Mouse (Mus musculus): ENCODE measurements around the gene Gm11639.
"Not testable (repeated sequence)": the region's sequence is repeated elsewhere in the genome, so short reads cannot be mapped to it uniquely, and the experiment has no call there.

Gm11639 gene

DNA sequence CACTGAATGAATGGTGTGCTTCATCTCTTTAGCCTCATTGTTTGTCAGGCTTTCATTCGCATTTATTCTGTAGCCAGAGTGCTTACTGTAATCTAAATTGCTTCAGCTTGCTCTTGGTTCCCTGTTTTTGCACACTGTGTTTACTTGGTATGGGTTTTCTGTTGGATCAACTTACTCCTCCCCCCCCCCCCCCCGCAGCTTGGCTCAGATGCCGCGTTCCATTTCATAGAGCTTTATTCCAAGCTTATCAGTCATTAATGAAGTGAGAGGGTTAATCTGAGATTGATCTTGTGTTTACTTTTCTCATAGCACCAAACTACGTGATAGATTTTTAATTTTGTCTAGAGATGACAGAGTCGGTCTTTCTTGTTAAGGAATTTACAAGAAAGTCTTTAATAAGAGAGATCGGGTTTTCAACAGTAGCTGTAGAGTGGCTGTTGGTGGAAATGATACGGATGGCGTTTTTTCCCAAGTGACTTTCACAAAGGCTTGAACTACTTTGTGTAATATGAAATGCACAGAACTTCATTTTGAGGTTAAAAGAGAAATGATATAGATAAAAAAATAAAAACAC, 59.6 kb downstream of the Gm11639 start:
- DNase-seq, result no peak

DNA sequence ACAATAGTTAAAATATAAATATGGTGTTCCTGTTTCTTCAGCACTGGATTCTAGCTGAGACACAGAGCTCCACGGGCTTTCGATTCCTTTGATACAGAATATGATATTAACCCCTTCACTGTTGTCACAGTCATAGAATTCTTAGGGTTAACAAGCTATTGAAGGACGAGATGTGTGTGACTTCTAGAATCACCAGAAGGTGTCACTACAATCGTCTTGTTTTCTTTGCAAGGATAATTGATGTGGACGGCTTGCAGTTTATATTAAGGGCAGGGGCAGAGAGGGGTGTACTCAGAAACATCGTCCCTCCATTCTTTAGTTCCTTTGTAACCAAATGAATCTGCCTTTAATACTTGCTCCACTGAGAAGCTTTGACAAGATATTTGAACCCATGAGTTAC, 80.3 kb downstream of the Gm11639 start:
- DNase-seq, result no peak

DNA sequence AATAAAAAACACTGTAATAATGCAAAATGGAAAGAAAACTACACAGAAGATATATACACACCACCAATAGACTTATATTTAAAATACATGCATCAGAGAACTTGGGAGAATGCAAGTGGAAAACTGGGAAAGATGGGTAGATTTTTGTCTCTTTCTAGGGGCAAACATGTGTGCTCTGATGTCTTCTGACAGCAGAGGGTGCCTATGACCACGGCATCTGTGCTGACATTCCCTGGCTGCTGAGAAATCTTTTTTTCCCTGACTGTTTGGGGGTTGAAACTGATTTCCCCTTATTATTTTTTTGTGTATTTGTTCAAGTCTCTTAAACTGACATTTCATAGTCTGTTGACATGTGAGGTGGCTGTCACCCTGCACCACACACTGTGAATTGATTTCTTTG, 81.6 kb downstream of the Gm11639 start:
- DNase-seq, result no peak

DNA sequence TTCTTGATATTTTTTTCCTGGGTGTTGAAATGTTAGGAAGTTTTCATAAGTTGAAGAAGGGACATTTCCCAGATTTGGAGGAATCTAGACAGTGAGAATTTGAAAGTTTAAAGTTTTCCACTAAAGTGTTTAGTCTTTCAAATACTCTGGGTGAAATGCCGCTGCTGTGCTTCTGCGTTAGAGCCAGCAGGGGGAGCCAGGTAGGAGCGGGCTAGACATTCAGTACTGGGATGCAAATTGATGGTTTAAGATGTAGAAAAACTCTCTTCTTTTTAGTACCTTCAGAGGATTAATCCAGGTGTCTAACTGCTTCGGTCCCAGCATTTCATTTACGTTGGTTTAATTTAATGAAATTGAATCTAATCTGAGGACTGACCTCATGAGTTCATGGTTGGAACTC, 82.6 kb downstream of the Gm11639 start:
- DNase-seq, result no peak

DNA sequence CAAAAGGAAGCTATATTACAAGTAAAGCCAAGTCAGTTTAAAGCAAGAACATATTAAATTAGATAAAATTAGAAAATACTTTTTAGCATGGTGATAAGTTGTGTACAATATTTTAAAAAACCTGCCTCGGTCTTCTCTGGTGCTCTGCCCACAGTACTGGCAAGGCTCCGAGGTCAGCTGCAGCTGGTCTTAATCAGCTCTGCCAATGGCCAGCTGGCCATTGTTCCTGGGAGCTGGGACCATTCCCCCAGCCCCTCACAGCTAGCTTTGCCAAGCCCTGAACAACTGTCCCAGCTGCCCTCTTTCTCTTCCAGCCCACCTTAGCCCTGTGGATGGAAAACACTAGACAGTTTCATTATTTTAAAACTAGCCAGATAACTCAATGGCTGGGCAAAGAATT, 93.3 kb downstream of the Gm11639 start:
- no peak for DNase-seq

DNA sequence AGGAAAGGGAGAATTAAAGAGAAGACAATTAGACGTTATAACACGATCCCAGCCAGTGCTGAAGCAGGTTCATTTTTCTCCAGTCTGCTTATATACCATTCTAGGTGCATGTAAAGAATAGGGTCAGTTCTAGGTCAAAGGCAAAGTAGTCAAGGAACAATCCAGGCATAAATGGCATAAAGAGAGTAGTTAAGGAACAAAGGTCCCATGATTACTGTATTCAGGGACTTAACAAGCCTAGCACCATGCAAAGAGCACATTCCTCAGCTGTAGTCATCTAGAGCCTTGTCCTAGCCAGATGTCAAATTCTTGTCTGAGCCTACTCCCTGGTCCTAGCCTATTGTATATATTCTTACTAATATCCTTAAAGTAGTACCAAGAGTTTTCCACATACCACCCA, 259.2 kb downstream of the Gm11639 start:
- DNase-seq, result no peak

DNA sequence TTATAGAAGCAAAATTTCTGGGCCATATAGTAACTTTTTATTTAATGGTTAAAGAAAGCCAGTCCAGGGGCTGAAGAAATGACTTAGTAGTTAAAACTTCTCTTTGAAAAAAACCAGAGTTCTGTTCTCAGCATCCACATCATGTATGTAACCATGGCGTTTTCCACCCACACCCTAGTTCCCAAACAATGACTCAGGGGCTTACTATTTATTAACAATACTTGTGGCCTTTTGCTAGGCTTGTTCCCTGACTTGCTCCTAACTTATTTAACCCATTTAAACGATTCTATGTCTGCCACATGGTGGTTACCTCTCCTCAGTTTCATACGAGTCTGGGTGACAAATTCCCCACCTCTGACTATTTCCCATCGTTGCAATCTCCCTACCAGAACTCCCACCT, 266.8 kb downstream of the Gm11639 start:
- DNase-seq, result no peak

DNA sequence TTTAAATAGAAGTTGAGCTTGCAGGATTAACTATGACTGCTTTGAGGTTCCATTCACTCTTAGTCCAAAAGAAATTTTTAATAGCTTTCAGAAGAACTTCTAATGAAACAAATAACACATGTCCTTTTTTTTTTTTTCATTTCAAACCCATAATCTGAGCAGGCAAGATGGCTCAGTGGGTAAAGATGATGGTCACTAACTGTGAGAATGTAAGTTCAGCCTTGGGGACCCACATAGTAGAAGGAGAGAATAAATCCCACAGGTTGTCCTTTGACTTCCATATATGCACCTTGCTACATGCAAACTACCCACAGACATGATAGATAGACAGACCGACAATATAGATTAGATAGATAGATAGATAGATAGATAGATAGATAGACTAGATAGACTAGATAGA, 282.4 kb downstream of the Gm11639 start:
- no peak for DNase-seq

DNA sequence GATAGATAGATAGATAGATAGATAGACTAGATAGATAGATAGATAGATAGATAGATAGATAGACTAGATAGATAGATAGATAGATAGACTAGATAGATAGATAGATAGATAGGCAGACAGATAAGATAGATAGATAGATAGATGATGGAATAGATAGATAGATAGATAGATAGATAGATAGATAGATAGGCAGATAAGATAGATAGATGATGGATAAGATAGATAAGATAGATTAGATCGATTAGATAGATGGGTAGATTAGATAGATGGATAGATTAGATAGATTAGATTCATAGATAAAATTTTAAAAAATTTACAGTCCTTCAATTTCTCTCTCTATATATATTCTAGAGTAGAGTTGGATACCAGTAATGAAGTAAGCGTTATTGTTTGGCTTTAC, 282.9 kb downstream of the Gm11639 start:
- no peak for DNase-seq

DNA sequence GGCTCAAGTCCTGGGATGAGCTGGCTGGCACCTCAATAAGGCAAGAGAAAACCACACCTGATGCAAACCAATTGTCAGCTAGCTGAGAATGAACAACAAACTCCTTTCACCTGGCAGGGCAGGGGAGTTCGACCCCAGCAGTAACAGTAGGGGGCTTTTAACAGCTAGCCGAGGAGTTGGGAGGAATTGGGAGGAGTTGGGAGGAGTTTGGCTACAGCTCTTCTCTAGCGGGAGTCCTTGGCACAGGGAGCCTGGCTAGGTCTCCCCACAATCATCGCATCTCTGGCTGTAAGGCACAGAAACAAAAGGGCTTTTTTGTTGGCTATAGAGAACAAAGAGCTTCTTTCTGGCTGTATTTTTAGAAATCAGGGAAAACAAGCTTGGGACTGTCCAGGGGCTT, 285.8 kb downstream of the Gm11639 start:
- DNase-seq, result peak; percentile 1

DNA sequence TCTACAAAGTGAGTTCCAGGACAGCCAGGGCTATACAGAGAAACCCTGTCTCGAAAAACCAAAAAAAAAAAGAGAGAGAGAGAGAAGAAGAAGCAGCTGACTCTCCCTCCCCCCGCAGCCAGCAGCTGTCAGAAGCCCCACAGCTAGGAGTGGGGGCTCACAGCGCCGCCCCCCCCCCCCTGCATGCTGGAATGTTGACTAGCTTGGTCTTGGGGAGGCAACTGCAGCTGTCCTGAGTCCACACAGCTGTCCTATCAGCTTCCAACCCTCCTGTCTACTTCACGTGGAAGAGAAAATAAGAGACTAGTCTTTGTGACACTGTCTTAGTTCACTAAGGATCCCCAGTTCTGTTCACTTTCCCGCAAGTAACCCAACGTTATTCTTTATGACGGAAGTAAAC, 287.0 kb downstream of the Gm11639 start:
- DNase-seq, result no peak

DNA sequence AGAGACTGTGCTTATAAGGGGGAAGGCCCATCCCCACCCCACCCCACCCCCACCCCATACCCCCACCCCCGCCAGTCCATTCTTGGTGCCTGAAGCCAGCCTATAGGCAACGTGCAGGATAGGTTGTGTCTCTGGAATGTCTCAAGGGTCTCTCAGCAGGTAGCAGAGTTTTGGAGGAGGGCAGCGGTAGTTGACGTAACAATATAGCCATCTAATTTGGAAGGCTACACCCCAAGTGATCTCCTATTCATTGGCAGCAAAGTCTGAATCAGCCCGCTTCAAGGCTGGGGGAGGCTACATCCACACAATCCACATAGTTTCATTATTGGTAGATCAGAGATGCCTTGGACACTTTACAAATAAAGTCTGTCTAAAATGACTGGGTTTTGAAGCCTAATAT, 292.5 kb downstream of the Gm11639 start:
- DNase-seq, result no peak

DNA sequence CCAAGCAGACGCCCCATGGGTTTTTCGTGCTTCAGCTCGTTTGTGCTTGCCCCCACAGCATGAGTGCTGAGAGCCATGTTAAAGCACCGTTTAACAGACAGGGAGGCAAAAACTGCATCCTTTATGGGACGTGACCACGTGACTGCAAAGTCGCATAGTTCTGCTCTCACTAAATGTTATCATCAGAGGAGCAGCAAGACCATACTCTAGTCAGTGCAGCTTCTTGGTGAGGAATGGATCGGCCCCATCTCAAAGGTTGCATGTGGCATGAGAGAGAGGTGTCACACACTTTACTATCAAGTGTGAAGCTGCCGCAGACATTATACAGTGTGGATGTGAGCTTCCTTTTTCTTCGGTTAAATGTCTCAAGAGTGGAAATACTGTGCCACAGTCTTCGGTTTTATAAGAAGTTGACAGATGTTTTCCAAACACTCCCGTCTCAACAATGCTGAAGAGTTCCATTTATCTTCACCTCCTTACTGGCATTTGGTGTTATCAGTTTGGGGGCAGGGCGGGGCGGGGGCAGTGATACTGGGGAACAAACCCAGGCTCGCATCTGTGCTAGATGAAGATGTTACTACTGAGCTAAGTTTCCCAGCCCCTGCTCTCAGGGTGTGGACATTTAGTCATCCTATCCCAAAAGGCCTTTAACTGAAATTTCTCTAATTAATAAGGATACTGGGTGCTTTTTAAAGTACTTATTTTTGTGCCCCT, 296.0 kb downstream of the Gm11639 start:
- no peak for DNase-seq

DNA sequence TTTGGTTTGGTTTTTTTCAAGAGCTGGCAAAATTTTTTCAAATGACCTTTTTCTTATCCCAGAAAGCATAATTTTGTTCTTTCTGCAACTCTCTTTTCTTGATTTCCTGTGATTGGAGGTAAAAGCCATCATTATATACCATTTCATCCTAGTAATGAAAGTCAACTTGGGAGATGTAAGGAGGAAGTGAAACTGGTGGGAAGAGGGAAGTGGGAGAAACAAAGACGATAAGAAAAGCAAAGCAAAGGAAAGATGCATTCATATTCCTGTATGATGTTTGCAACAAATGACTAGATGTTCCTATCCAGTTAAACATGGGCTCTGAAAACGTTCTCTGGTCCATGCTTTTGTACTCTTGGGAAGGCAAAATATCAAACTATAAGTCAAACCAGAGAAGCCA, 323.7 kb downstream of the Gm11639 start:
- no peak for DNase-seq

DNA sequence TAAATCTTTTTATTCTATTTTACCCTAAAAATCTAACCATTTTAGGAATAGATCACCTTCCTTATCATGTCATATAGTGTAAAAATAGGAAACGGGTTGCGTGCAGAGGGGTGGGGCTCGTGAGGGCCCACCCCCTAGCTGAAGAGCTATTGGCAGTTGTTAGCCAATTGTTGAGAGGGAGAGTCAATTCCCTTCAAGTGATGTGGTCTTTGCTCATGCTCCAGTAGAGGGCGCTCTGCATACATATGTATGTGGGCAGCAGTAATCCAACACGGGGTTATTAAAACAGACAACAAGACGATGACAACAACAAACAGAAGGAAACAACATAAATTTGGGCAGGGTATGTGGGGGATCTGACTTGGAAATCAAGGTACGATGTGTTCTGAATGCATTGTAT, 335.6 kb downstream of the Gm11639 start:
- no peak for DNase-seq

DNA sequence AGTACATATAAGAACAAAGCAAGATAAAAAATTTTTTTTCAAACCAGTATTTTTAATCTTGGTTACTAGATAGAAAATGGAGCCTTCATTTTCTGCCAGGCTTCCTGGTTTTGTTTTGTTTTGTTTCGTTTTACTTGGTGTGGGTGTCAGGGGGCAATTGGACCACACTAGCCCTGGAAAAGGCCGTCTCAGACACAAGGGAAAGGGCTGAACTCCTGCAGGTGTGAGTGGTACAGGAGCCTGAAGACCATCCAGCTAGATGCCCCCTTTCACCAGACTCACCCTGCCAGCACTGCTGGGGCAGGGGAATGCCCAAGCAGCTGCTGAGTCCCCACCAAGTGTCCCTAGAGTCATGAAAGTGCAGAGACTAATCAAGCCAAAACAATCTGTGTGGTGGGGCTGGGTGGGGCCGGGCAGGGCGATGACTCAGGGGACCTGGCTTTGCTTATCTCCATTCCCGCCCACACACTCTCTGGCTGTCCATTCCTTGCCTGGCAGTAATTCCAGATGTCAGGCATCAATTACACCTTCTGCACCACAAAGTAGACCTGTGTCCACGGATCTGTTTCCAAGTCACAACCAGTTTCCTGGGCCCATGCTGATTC, 343.3 kb downstream of the Gm11639 start:
- no peak for DNase-seq

DNA sequence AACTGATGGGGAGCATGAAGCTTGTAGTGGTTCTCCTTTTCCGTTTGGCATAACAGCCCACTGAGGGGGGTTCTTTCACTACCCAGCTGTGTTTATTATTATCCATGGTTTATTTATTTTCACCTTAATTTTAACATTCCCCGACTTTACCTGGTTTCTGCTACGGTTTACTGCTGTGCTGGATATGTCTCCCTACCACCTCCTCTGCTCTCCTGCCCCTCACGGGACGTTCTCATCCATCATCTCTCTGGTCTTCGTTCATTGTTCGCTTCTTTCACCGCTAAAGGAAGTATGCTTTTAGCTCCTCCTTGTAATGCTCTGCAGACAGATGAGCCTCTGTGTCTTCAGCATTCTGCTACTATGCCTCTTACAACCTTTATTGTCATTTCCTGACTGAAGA, 344.0 kb downstream of the Gm11639 start:
- no peak for DNase-seq

DNA sequence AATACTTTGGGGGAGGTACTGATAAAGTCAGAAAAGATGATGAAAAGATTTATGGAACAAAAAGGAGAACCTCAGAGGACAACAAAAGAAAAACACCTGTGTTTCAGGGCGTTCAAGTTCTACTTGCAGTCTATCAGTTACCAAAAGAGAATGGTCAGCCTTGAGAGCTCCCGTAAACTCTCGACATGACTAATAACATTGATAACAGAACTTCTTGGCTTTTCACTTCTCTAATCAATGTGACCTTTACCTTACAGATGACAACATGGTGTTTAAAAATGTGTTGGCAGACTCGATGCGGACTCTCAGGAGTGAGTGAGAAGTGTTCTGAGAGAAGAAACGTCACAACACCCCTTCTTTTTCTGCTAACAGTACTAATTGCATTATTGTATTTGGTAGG, 344.7 kb downstream of the Gm11639 start:
- no peak for DNase-seq

DNA sequence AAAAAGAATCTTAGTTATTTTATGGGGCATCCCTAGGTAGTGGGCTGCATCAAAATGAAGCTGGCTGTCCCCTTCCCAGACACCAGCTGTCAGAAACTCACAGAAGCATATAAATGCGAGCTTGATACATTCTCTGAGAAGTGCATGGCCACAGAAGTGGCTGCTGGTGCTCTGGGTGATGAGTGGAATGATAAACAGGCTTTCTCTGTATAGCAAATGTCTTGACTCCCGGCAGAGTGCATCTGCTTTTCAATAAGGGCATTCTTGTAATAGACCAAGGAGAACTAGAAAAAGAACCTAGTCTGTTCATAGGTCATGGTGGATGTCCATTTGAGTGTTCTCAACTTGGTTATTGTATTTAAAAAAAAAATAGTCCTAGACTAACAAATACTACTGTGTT, 345.6 kb downstream of the Gm11639 start:
- no peak for DNase-seq

DNA sequence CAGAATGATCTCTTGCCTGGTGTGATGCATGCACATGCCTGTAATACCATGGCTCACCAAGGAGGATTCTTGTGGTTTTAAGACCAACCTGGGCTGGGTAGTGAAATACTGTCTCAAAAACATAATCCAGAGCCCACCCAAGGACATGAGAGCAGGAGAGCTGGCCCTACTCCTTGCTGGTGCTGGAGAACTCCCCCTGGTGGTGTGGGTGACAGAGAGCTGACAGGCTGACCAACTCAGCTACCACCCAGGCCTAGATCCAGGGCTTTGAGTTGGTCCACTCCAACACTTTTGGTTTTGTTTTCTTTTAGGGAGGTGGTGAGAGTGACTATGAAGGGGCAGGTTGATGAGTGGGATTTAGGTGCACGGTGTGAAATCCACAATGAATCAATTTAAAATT, 349.6 kb downstream of the Gm11639 start:
- no peak for DNase-seq

DNA sequence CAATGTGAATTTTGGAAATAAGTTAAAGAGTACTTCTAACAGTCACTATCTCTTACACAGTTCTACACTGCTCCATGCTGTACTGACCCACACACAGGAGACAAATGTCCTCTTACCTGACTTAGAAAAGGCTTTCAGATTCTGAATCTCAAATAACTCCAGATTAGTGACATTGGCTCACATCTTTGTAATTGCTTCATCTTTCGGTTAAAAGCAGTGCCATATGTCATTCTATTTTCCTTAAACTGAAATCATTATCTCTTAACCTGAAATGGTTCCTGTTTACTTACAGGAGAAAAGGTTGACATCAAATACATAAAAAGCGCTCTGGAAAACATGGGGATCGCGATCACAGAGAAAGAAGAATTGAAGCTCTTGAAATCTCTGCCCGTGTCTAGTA, 377.8 kb downstream of the Gm11639 start, which contains the start of gene Efcab3:
Gene Efcab3, plus strand, starts transcription at position 301 of the 400 bp plus-strand sequence.
- DNase-seq, result no peak

DNA sequence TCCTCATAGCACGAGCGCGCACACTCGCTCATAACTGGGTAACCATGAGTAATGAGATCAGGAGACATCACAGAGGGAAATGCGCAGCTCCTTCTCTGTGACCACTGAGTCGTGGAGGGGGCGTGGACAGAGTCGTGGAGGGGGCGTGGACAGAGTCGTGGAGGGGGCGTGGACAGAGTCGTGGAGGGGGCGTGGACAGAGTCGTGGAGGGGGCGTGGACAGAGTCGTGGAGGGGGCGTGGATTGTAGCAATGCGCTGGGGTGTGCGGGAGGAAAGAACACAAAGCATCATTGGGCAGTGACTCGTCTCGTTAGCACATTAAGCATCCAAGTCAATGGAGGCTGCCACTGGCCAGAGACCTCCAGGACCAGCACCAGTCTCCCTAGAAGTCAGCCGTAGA, 426.9 kb downstream of the Gm11639 start:
- DNase-seq, result not testable (repeated sequence)

DNA sequence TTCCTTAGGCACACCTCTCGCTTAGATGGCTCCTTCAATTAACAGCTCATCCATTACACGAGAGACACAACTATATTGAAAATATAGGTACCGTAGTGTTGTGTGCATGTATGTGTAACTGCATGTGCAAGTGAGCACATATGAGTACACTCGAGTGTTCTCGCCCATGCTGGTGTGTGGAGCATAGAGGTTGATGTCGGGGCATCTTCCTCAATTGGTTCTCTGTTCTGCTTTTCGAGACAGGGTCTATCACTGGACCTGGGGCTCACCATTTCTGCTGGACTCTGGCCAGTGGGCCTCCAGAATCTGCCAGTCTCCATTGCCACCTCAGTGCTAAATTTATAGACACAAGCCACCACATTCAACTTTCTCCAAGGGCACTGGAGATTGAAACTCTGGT, 432.3 kb downstream of the Gm11639 start:
- no peak for DNase-seq

DNA sequence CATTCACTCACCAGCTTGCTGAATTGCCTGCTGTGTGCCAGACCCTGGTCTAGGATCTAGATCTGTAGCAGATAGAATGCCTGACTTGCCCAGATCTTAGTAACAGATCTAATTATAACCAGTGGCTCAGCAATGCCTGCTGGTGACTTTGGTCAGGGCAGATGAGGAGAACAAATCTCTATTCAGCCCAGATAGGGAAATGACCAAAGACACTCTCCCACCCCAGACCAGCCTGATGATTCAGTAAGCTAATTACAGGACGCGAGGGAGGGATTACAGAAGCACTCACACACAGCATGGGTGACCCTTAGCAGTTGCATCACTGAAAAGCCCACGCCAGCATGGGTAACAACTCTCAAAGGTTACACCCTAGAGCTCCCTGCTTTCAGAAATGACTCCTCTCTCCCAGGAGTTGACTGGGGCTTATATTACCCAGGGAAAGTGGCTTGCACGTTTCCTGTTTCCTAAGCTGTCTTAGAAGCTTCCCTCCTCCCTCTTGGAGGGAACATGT, 435.1 kb downstream of the Gm11639 start:
- no peak for DNase-seq
